Mouse (Mus musculus) small intestine, adult 10 weeks (tissue): ENCODE measurements around the gene Trpc4ap. TPM values are rescaled to one million over a fixed set of nuclear protein-coding genes. Genes with fewer than 3 reads are reported as not detected.

Source experiments
- polyA plus RNA-seq: library from polyadenylated mRNA; stranded (reverse); fragments of 350-450 nt; fragmentation: Illumina TruSeq; extraction: RNeasy Lipid Tissue Mini Kit (QIAGEN cat#74804); gene quantifications from one replicate; pipeline ENCODE4 v1.2.3, GENCODE M21; 2014; ENCODE audit warnings: low replicate concordance

Gene Trpc4ap
- polyA plus RNA-seq, result 72.8 TPM

DNA sequence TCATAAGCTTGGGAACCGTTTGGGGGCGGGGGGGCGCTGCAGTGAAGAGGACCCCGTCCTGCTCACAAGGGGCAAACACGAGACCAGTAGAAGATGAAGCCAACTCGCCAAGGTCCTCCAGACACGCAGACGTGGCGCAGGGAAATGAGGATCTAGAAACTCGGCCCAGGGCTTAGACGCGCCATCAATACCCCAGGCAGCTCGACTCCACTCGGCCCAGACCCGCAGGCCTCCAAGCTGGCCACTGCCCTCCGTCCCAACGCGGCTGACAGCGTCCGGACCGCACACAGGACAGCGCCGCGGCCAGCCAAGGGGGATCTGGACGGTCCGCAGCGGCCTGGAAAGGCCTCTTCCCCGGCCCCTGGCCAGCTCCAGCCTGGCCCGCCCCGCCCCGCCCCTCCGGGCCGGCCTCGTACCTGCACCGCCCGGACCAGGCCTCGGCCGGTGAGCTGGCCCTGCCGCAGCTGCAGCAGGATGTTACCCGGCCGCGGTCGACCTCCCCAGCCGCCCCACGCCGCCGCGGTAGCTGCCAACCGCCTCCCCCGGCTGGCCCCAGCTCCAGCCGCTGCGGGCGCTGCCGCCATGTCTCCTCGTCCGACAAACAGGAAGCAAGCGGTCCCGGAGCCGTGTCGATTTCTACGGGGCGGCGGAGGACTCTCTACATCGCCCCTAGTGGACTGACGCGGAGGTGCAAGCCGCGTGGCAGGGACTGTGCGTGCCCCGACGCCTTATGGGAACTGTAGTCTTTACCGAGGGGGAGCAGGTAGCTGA, at the start of gene Trpc4ap:
Gene Trpc4ap (minus strand): TSS at position 662 of the 771 bp plus-strand sequence.

GRCm38 (mm10) chr2:155735766-155736165, 43.6 kb upstream of the Trpc4ap start, which contains the start of gene Gm17581:
Gene Gm17581, minus strand, starts transcription at chr2:155735866.

GRCm38 (mm10) chr2:155729158-155729645, 37.0 kb upstream of the Trpc4ap start, which contains the start of gene Edem2:
Gene Edem2, minus strand, starts transcription at chr2:155729475.

GRCm38 (mm10) chr2:155610978-155611377, 81.2 kb downstream of the Trpc4ap start, which contains the start of gene Myh7b:
Gene Myh7b, plus strand, starts transcription at chr2:155611212.

DNA sequence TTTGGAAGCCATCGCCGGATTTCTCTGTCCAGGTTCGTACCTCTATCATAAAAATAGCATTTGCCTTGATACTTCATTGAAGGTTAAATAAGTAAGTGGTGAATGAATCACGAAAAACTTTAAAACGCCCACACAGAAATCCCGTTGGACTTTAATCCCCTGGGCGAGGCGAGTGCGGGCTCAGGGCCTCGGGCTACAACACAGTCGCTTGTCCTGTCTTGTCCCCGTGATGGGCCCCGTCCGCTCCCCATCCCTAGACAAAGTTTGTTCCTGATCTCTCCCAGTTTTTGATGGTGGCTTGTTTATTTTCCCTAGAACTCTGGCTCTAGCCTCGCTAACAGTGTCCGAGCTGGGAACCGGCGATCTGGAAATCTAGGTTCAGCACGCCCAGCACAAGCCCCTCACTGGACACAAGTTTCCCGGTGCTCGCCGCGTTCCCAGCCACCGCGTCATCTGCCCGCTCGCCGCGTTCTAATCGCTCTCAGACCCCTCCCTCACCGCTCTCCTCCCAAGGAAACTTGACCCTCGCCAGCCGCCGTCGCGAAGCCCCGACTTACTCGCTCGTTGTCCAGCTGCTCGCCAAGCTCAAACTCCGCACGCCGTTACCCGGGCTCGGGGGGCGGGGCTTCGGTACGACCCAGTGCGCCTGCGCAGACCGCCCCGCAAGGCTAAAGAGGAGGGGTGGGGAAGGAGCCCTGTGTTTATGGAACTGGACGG, 99.9 kb downstream of the Trpc4ap start, which contains the start of gene Gss:
Gene Gss (minus strand): TSS at position 674 of the 717 bp plus-strand sequence.

Other genes starting within 250 kb of the Trpc4ap start
- 53.3 TPM for gene Ncoa6, start 218.5 kb downstream of the Trpc4ap start, polyA plus RNA-seq
- gene Acss2, start 174.4 kb downstream of the Trpc4ap start, polyA plus RNA-seq, result 17.9 TPM
- not detected for gene Ggt7, start 174.1 kb downstream of the Trpc4ap start, polyA plus RNA-seq
- 6.2 TPM for gene Gss, start 99.6 kb downstream of the Trpc4ap start, polyA plus RNA-seq
- not detected for gene Myh7b, start 81.2 kb downstream of the Trpc4ap start, polyA plus RNA-seq
- gene Edem2, start 37.1 kb upstream of the Trpc4ap start, polyA plus RNA-seq, result 11.5 TPM
- not detected for gene Gm17581, start 43.5 kb upstream of the Trpc4ap start, polyA plus RNA-seq
- gene Procr, start 58.7 kb upstream of the Trpc4ap start, polyA plus RNA-seq, result 4.1 TPM
- not detected for gene Mmp24, start 83.0 kb upstream of the Trpc4ap start, polyA plus RNA-seq
- gene BC029722, start 127.0 kb upstream of the Trpc4ap start, polyA plus RNA-seq, result 13.2 TPM
- 14.6 TPM for gene Eif6, start 134.5 kb upstream of the Trpc4ap start, polyA plus RNA-seq
- 0.41 TPM for gene Fam83c, start 142.5 kb upstream of the Trpc4ap start, polyA plus RNA-seq
- gene Uqcc1, start 237.9 kb upstream of the Trpc4ap start, polyA plus RNA-seq, result 23.3 TPM
- gene Gm15557, start 248.3 kb upstream of the Trpc4ap start, polyA plus RNA-seq, result not detected